Mouse (Mus musculus) heart, embryonic 14.5 days (tissue): ENCODE results near the gene Ldlrad3. TPM values are rescaled to one million over a fixed set of nuclear protein-coding genes. Genes with fewer than 3 reads are reported as not detected.

ENCODE experiments used
- ATAC-seq: fragments of 200-750 bp; cut with Nextera tagmentation; 2 replicates; pipeline ENCODE4 v1.8.0; 2017; ENCODE audit warnings: low read depth, moderate TSS enrichment; ENCODE audit not compliant: insufficient number of reproducible peaks, insufficient read depth, low FRiP score
- H3K27ac ChIP-seq, 2 experiments: fragments of 200-500 bp in 1 of 2; fragments of 300-500 bp in 1 of 2; sonication (generic) in 1 of 2; replicated peaks in 1 of 2; 2 replicates each; pipeline ENCODE4 v1.5.1; 2012 to 2014; ENCODE audit warnings: low read depth in 2 of 2, low read length in 2 of 2, control low read depth in 1 of 2, mild to moderate bottlenecking in 1 of 2, mixed read lengths in 1 of 2; ENCODE audit not compliant: control insufficient read depth in 1 of 2, insufficient read depth in 1 of 2
- H3K27me3 ChIP-seq: fragments of 300-500 bp; sonication (generic); 2 replicates; pipeline ENCODE4 v1.6.1; 2014; ENCODE audit warnings: mild to moderate bottlenecking, low read length, control low read depth; ENCODE audit not compliant: control insufficient read depth, insufficient read depth
- H3K36me3 ChIP-seq: fragments of 300-500 bp; sonication (generic); 2 replicates; pipeline ENCODE4 v1.6.1; 2014; ENCODE audit warnings: mild to moderate bottlenecking, control low read depth, low read length, mixed read lengths; ENCODE audit not compliant: control insufficient read depth, insufficient read depth
- H3K4me1 ChIP-seq, 2 experiments: fragments of 200-500 bp in 1 of 2; fragments of 300-500 bp in 1 of 2; sonication (generic) in 1 of 2; 2 replicates each; pipeline ENCODE4 v1.6.1; 2012 to 2014; ENCODE audit warnings: low read length in 2 of 2, control low read depth in 1 of 2, mixed read lengths in 1 of 2; ENCODE audit not compliant: control insufficient read depth in 2 of 2, insufficient read depth in 2 of 2
- H3K4me2 ChIP-seq: fragments of 300-500 bp; sonication (generic); 2 replicates; pipeline ENCODE4 v1.6.1; 2014; ENCODE audit warnings: mild to moderate bottlenecking, low read length
- H3K4me3 ChIP-seq, 2 experiments: fragments of 200-500 bp in 1 of 2; fragments of 300-500 bp in 1 of 2; sonication (generic) in 1 of 2; 2 replicates each; pipeline ENCODE4 v1.5.1; 2012 to 2014; ENCODE audit warnings: low read length in 2 of 2, mild to moderate bottlenecking in 2 of 2, control low read depth in 1 of 2, low read depth in 1 of 2, moderate library complexity in 1 of 2; ENCODE audit not compliant: control insufficient read depth in 1 of 2, insufficient read depth in 1 of 2
- H3K9ac ChIP-seq: fragments of 300-500 bp; sonication (generic); 2 replicates; pipeline ENCODE4 v1.6.1; 2014; ENCODE audit warnings: mild to moderate bottlenecking, low read length
- H3K9me3 ChIP-seq: fragments of 300-500 bp; sonication (generic); 2 replicates; pipeline ENCODE4 v1.6.1; 2016; ENCODE audit warnings: low read length, control low read depth; ENCODE audit not compliant: control insufficient read depth
- WGBS: fragments of 180-500 bp; shearing (Covaris S2); extraction: QIAGEN DNeasy Blood & Tissue Kit; methylation state at CpG from one replicate; pipeline ENCODE4 v1.1.7; 2014; 5-methylcytosine and 5-hydroxymethylcytosine counted together
- polyA plus RNA-seq: library from polyadenylated mRNA; unstranded; fragments of >200 nt; fragmentation: Nextera tagmentation; extraction: Ambion mirVana; gene quantifications from 2 replicates; pipeline ENCODE4 v1.2.1, GENCODE M21; 2014

Ldlrad3 gene
- polyA plus RNA-seq, 1 experiment from 2014 or later = 13.7 TPM

GRCm38 (mm10) chr2:101902196-101902595 lies 284.0 kb downstream of the Ldlrad3 start:
- H3K4me3 ChIP-seq = no peak overlapping the region
- no peaks in the 10 kb centered on the region for H3K27me3 ChIP-seq
- no peak overlapping the region for H3K9ac ChIP-seq
- no peak overlapping the region for H3K27ac ChIP-seq
- H3K4me1 ChIP-seq = peaks cover 0 to 3% of the 10 kb centered on the region in 2 experiments; a peak in 1 of 4 replicates
- no peaks in the 10 kb centered on the region for H3K9me3 ChIP-seq
- peaks cover 40% of the 10 kb centered on the region for H3K36me3 ChIP-seq
- ATAC-seq = no peak
- 77% methylated on average over 4 of the region's 4 CpGs for WGBS
- H3K4me2 ChIP-seq = no peak overlapping the region

Other genes starting within 250 kb of the Ldlrad3 start
- gene Trim44, start 221.4 kb upstream of the Ldlrad3 start, polyA plus RNA-seq = 33.0 and 35.0 TPM in 2 replicates